Mouse (Mus musculus) limb, embryonic 14.5 days (tissue): ENCODE data around the gene Aff3. TPM values are rescaled to one million over a fixed set of nuclear protein-coding genes. Genes with fewer than 3 reads are reported as not detected.

Source experiments
- ATAC-seq: fragments of 200-750 bp; cut with Nextera tagmentation; 2 replicates; pipeline ENCODE4 v1.8.0; 2017; ENCODE audit warnings: low read depth, moderate number of reproducible peaks, moderate TSS enrichment; ENCODE audit not compliant: low FRiP score
- DNase-seq: peaks from one replicate; pipeline ENCODE4 v3.0.0-alpha.2; 2015; ENCODE audit warnings: low spot score
- H3K27ac ChIP-seq: fragments of 300-500 bp; sonication (generic); replicated peaks from 2 replicates; pipeline ENCODE4 v1.5.1; 2014; ENCODE audit warnings: low read depth, mild to moderate bottlenecking, low read length, moderate library complexity, mixed read lengths
- H3K27me3 ChIP-seq: fragments of 300-500 bp; sonication (generic); 2 replicates; pipeline ENCODE4 v1.6.1; 2014; ENCODE audit warnings: low read length, mixed read lengths; ENCODE audit not compliant: control insufficient read depth, insufficient read depth
- H3K36me3 ChIP-seq: fragments of 300-500 bp; sonication (generic); 2 replicates; pipeline ENCODE4 v1.6.1; 2014; ENCODE audit warnings: mild to moderate bottlenecking, low read length, moderate library complexity, mixed read lengths; ENCODE audit not compliant: control insufficient read depth, insufficient read depth
- H3K4me1 ChIP-seq: fragments of 300-500 bp; sonication (generic); 2 replicates; pipeline ENCODE4 v1.6.1; 2014; ENCODE audit warnings: antibody characterized with exemption, low read length, mixed read lengths; ENCODE audit not compliant: control insufficient read depth, insufficient read depth
- H3K4me2 ChIP-seq: fragments of 300-500 bp; sonication (generic); replicated peaks from 2 replicates; pipeline ENCODE4 v1.6.1; 2014; ENCODE audit warnings: low read depth, mild to moderate bottlenecking, low read length, moderate library complexity; ENCODE audit not compliant: severe bottlenecking
- H3K4me3 ChIP-seq: fragments of 300-500 bp; sonication (generic); replicated peaks from 2 replicates; pipeline ENCODE4 v1.5.1; 2014; ENCODE audit warnings: low read length
- H3K9ac ChIP-seq: fragments of 300-500 bp; sonication (generic); 2 replicates; pipeline ENCODE4 v1.6.1; 2014; ENCODE audit warnings: mild to moderate bottlenecking, low read depth, low read length, moderate library complexity; ENCODE audit not compliant: severe bottlenecking
- H3K9me3 ChIP-seq: fragments of 300-500 bp; sonication (generic); 2 replicates; pipeline ENCODE4 v1.6.1; 2016; ENCODE audit warnings: low read length; ENCODE audit not compliant: control insufficient read depth
- POLR2A ChIP-seq: fragments of 200-500 bp; IDR thresholded peaks from 2 replicates; pipeline ENCODE4 v1.8.0; 2012; ENCODE audit warnings: inconsistent platforms, mild to moderate bottlenecking, moderate library complexity, borderline replicate concordance; ENCODE audit not compliant: insufficient read depth, insufficient read length; ENCODE audit errors: extremely low read depth
- WGBS: fragments of 180-500 bp; shearing (Covaris S2); extraction: QIAGEN DNeasy Blood & Tissue Kit; methylation state at CpG from one replicate; pipeline ENCODE4 v1.1.7; 2014; 5-methylcytosine and 5-hydroxymethylcytosine counted together
- polyA plus RNA-seq, 2 experiments: library from polyadenylated mRNA; depleted of rRNA in 1 of 2; stranded (reverse) in 1 of 2; unstranded in 1 of 2; fragments of >200 nt; fragmentation: Nextera tagmentation in 1 of 2; extraction: Ambion mirVana in 1 of 2; gene quantifications; 2 replicates each; pipeline versions ENCODE4 v1.2.1 to v1.2.3; 2012 to 2014

The Aff3 gene
- polyA plus RNA-seq, 2 experiments: 20.4 to 22.4 TPM

- H3K4me3 ChIP-seq: no peak overlapping the region
- WGBS: 88% methylated on average over 3 of the region's 3 CpGs
- no peak for ATAC-seq
These were observed 302.5 kb downstream of the Aff3 start for GRCm38 (mm10) chr1:38362275-38362674.

GRCm38 (mm10) chr1:38358797-38359349, 305.9 kb downstream of the Aff3 start:
- no peak for TF ChIP-seq POLR2A
- H3K27me3 ChIP-seq: no peaks in the 10 kb centered on the region
- DNase-seq (peak; percentile 11), ATAC-seq (peak; percentile 19; the same call in 1 of the 2 replicates)
- H3K36me3 ChIP-seq: no peaks in the 10 kb centered on the region
- H3K4me1 ChIP-seq: peaks cover 25% of the 10 kb centered on the region
- no peaks in the 10 kb centered on the region for H3K9me3 ChIP-seq
- WGBS: 72% methylated on average over 26 of the region's 26 CpGs
- H3K9ac ChIP-seq: no peak overlapping the region
- no peak overlapping the region for H3K4me2 ChIP-seq
- H3K27ac ChIP-seq: no peak overlapping the region
- H3K4me3 ChIP-seq: no peak overlapping the region

More at GRCm38 (mm10) chr1:38362275-38362674, 302.5 kb downstream of the Aff3 start:
- DNase-seq: no peak
- peaks cover 25% of the 10 kb centered on the region for H3K4me1 ChIP-seq
- H3K9me3 ChIP-seq: no peaks in the 10 kb centered on the region
- no peak overlapping the region for H3K9ac ChIP-seq
- H3K27ac ChIP-seq: no peak overlapping the region
- H3K27me3 ChIP-seq: no peaks in the 10 kb centered on the region
- H3K4me2 ChIP-seq: no peak overlapping the region
- no peak for TF ChIP-seq POLR2A
- no peaks in the 10 kb centered on the region for H3K36me3 ChIP-seq

GRCm38 (mm10) chr1:38357933-38358796, 306.6 kb downstream of the Aff3 start:
- peak; percentile 37 for ATAC-seq

GRCm38 (mm10) chr1:38354585-38354984, 310.2 kb downstream of the Aff3 start:
- WGBS: 37% methylated on average over 4 of the region's 4 CpGs
- Histone ChIP-seq H3K36me3 (no peaks in the 10 kb centered on the region), H3K9ac (no peak overlapping the region), H3K27ac (no peak overlapping the region), H3K4me2 (no peak overlapping the region), H3K27me3 (no peaks in the 10 kb centered on the region), H3K4me1 (peaks cover 20% of the 10 kb centered on the region), H3K9me3 (no peaks in the 10 kb centered on the region), H3K4me3 (no peak overlapping the region)
- no peak for DNase-seq
- no peak for ATAC-seq
- no peak for TF ChIP-seq POLR2A

More at GRCm38 (mm10) chr1:38357933-38358796, 306.6 kb downstream of the Aff3 start:
- H3K4me2 ChIP-seq: no peak overlapping the region
- no peaks in the 10 kb centered on the region for H3K27me3 ChIP-seq
- no peak overlapping the region for H3K27ac ChIP-seq
- 45% methylated on average over 10 of the region's 10 CpGs for WGBS
- no peaks in the 10 kb centered on the region for H3K9me3 ChIP-seq
- peak; percentile 8 for DNase-seq
- no peaks in the 10 kb centered on the region for H3K36me3 ChIP-seq
- H3K4me3 ChIP-seq: no peak overlapping the region
- H3K4me1 ChIP-seq: peaks cover 20% of the 10 kb centered on the region
- H3K9ac ChIP-seq: no peak overlapping the region
- no peak for TF ChIP-seq POLR2A

- no peak for TF ChIP-seq POLR2A
- H3K4me1 ChIP-seq: no peaks in the 10 kb centered on the region
- no peaks in the 10 kb centered on the region for H3K27me3 ChIP-seq
- no peak for ATAC-seq
- H3K9me3 ChIP-seq: no peaks in the 10 kb centered on the region
- H3K36me3 ChIP-seq: no peaks in the 10 kb centered on the region
- no peak overlapping the region for H3K4me2 ChIP-seq
- WGBS: 70% methylated on average over 4 of the region's 4 CpGs
- H3K9ac ChIP-seq: no peak overlapping the region
- H3K27ac ChIP-seq: no peak overlapping the region
- no peak overlapping the region for H3K4me3 ChIP-seq
- DNase-seq: no peak
These were observed 317.4 kb downstream of the Aff3 start for GRCm38 (mm10) chr1:38347346-38347745.
